Mouse (Mus musculus) midbrain, embryonic 14.5 days (tissue): ENCODE results near the gene Uvssa. TPM values are rescaled to one million over a fixed set of nuclear protein-coding genes. Genes with fewer than 3 reads are reported as not detected.
A peak's percentile ranks its signal among the peaks of the same experiment; 100 is the strongest.
"Not testable (repeated sequence)": the region's sequence is repeated elsewhere in the genome, so short reads cannot be mapped to it uniquely, and the experiment has no call there.

Source experiments
- ATAC-seq: fragments of 200-750 bp; cut with Nextera tagmentation; 2 replicates; pipeline ENCODE4 v1.8.0; 2017; ENCODE audit warnings: moderate number of reproducible peaks, moderate library complexity; ENCODE audit not compliant: low FRiP score, low TSS enrichment
- DNase-seq: peaks from one replicate; pipeline ENCODE4 v3.0.0-alpha.2; 2015
- H3K27ac ChIP-seq: fragments of 300-500 bp; sonication (generic); replicated peaks from 2 replicates; pipeline ENCODE4 v1.5.1; 2014; ENCODE audit warnings: mild to moderate bottlenecking, low read depth, low read length, moderate library complexity
- H3K27me3 ChIP-seq: fragments of 300-500 bp; sonication (generic); 2 replicates; pipeline ENCODE4 v1.6.1; 2014; ENCODE audit warnings: low read length, control low read depth, mixed read lengths; ENCODE audit not compliant: control insufficient read depth, insufficient read depth
- H3K36me3 ChIP-seq: fragments of 300-500 bp; sonication (generic); 2 replicates; pipeline ENCODE4 v1.6.1; 2014; ENCODE audit warnings: low read length, control low read depth; ENCODE audit not compliant: control insufficient read depth, insufficient read depth
- H3K4me1 ChIP-seq: fragments of 300-500 bp; sonication (generic); 2 replicates; pipeline ENCODE4 v1.6.1; 2014; ENCODE audit warnings: mild to moderate bottlenecking, antibody characterized with exemption, low read length, control low read depth; ENCODE audit not compliant: control insufficient read depth, insufficient read depth
- H3K4me2 ChIP-seq: fragments of 300-500 bp; sonication (generic); 2 replicates; pipeline ENCODE4 v1.6.1; 2014; ENCODE audit warnings: mild to moderate bottlenecking, low read length, moderate library complexity
- H3K4me3 ChIP-seq: fragments of 300-500 bp; sonication (generic); replicated peaks from 2 replicates; pipeline ENCODE4 v1.5.1; 2014; ENCODE audit warnings: low read depth, low read length
- H3K9ac ChIP-seq: fragments of 300-500 bp; sonication (generic); replicated peaks from 2 replicates; pipeline ENCODE4 v1.6.1; 2014; ENCODE audit warnings: mild to moderate bottlenecking, low read length, moderate library complexity
- H3K9me3 ChIP-seq: fragments of 300-500 bp; sonication (generic); 2 replicates; pipeline ENCODE4 v1.6.1; 2016; ENCODE audit warnings: low read length, control low read depth, mixed read lengths; ENCODE audit not compliant: control insufficient read depth
- WGBS: fragments of 180-500 bp; shearing (Covaris S2); extraction: QIAGEN DNeasy Blood & Tissue Kit; methylation state at CpG from one replicate; pipeline ENCODE4 v1.1.7; 2014; 5-methylcytosine and 5-hydroxymethylcytosine counted together
- polyA plus RNA-seq: library from polyadenylated mRNA; unstranded; fragments of >200 nt; fragmentation: Nextera tagmentation; extraction: Ambion mirVana; gene quantifications from 2 replicates; pipeline ENCODE4 v1.2.1, GENCODE M21; 2014

The Uvssa gene
- polyA plus RNA-seq: 7.6 and 8.4 TPM in 2 replicates

DNA sequence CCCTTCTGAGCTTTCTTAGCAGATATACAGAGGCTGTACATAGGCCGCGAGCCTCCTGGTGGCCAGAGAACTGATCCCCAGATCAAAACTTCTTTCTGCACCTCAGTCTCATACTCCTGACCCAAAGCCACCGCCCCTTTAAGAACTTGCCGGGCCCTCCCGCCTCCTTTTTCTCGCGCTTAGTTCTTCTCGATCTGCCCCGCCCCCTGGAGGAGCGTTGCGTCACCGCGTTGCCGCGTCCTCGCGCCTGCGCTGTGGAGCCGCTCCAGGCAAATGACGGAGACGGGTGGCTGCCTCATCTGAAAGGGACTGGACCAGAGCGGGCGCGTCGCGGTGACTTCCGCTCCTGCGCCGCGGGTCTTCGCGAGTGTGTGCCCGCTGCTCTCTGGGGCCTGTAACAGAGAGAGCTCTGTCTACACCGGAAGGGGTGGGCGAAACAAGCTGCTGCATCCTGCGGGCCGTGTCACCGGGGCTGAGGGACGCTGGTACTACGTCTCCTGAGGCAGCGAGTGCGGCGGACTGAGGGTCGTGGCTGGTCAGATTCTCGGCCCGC, at the start of gene Uvssa:
Gene Uvssa (plus strand): TSS at position 248 of the 553 bp plus-strand sequence.
- under 1% methylated on average over 46 of the region's 46 CpGs for WGBS
- peak; percentile 98 for ATAC-seq

GRCm38 (mm10) chr5:33334381-33335272, 43.7 kb upstream of the Uvssa start:
- H3K36me3 ChIP-seq: peaks cover 15% of the 10 kb centered on the region; the same call in 1 of the 2 replicates
- H3K27ac ChIP-seq: peak overlapping the region; percentile 91
- peaks cover 14% of the 10 kb centered on the region for H3K4me1 ChIP-seq
- no peaks in the 10 kb centered on the region for H3K9me3 ChIP-seq
- H3K9ac ChIP-seq: peak overlapping the region; percentile 67
- peak overlapping the region; percentile 63 for H3K4me2 ChIP-seq
- H3K4me3 ChIP-seq: peak overlapping the region; percentile 98
- DNase-seq (no peak), ATAC-seq (no peak)
- no peaks in the 10 kb centered on the region for H3K27me3 ChIP-seq
- 24% methylated on average over 18 of the region's 18 CpGs for WGBS

More for the DNA sequence above, at the start of gene Uvssa:
- Histone ChIP-seq H3K4me2 (peak within 1 kb of the TSS; percentile 93), H3K36me3 (peaks cover 32% of the 10 kb centered on the region), H3K27me3 (no peaks in the 10 kb centered on the region), H3K4me1 (peaks cover 9% of the 10 kb centered on the region), H3K9ac (peak within 1 kb of the TSS; percentile 87), H3K4me3 (peak within 1 kb of the TSS; percentile 56), H3K27ac (peak within 1 kb of the TSS; percentile 94), H3K9me3 (no peaks in the 10 kb centered on the region)
- peak; percentile 100 for DNase-seq

GRCm38 (mm10) chr5:33335273-33335976, 42.9 kb upstream of the Uvssa start, which contains the start of gene Maea:
Gene Maea, plus strand, starts transcription at chr5:33335509.
- peak within 1 kb of the TSS; percentile 91 for H3K27ac ChIP-seq
- peak; percentile 98 for DNase-seq

GRCm38 (mm10) chr5:33335977-33336360, 42.4 kb upstream of the Uvssa start:
- no peaks in the 10 kb centered on the region for H3K27me3 ChIP-seq
- H3K36me3 ChIP-seq: peaks cover 15% of the 10 kb centered on the region; the same call in 1 of the 2 replicates
- WGBS: 0% methylated on average over 29 of the region's 31 CpGs
- peak overlapping the region; percentile 85 for H3K4me2 ChIP-seq
- DNase-seq (peak; percentile 42), ATAC-seq (peak; percentile 5; the same call in 1 of the 2 replicates)
- peak overlapping the region; percentile 93 for H3K9ac ChIP-seq
- no peaks in the 10 kb centered on the region for H3K9me3 ChIP-seq
- peak overlapping the region; percentile 98 for H3K4me3 ChIP-seq
- H3K4me1 ChIP-seq: peaks cover 14% of the 10 kb centered on the region
- peak overlapping the region; percentile 91 for H3K27ac ChIP-seq

More at GRCm38 (mm10) chr5:33335273-33335976, 42.9 kb upstream of the Uvssa start, which contains the start of gene Maea:
- peaks cover 14% of the 10 kb centered on the region for H3K4me1 ChIP-seq
- H3K4me2 ChIP-seq: peak within 1 kb of the TSS; percentile 85
- peaks cover 15% of the 10 kb centered on the region; the same call in 1 of the 2 replicates for H3K36me3 ChIP-seq
- no peaks in the 10 kb centered on the region for H3K9me3 ChIP-seq
- peak within 1 kb of the TSS; percentile 98 for H3K4me3 ChIP-seq
- peak; percentile 100 for ATAC-seq
- WGBS: under 1% methylated on average over 69 of the region's 71 CpGs
- H3K27me3 ChIP-seq: no peaks in the 10 kb centered on the region
- H3K9ac ChIP-seq: peak within 1 kb of the TSS; percentile 93

GRCm38 (mm10) chr5:33337206-33337605, 41.1 kb upstream of the Uvssa start:
- no peak for ATAC-seq

GRCm38 (mm10) chr5:33341165-33341564, 37.2 kb upstream of the Uvssa start:
- no peak for ATAC-seq
- 94% methylated on average over 6 of the region's 6 CpGs for WGBS
- Histone ChIP-seq H3K27ac (no peak overlapping the region), H3K27me3 (no peaks in the 10 kb centered on the region), H3K36me3 (peaks cover 15% of the 10 kb centered on the region; the same call in 1 of the 2 replicates), H3K4me2 (no peak overlapping the region), H3K4me1 (peaks cover 14% of the 10 kb centered on the region), H3K4me3 (no peak overlapping the region), H3K9ac (no peak overlapping the region), H3K9me3 (no peaks in the 10 kb centered on the region)
- no peak for DNase-seq

More at GRCm38 (mm10) chr5:33337206-33337605, 41.1 kb upstream of the Uvssa start:
- peaks cover 15% of the 10 kb centered on the region; the same call in 1 of the 2 replicates for H3K36me3 ChIP-seq
- H3K9ac ChIP-seq: peak overlapping the region; percentile 16; the same call in 1 of the 2 replicates
- H3K27ac ChIP-seq: no peak overlapping the region
- H3K4me3 ChIP-seq: no peak overlapping the region
- H3K27me3 ChIP-seq: no peaks in the 10 kb centered on the region
- no peak for DNase-seq
- no peaks in the 10 kb centered on the region for H3K9me3 ChIP-seq
- peaks cover 14% of the 10 kb centered on the region for H3K4me1 ChIP-seq
- H3K4me2 ChIP-seq: peak overlapping the region; percentile 85
- 86% methylated on average over 8 of the region's 8 CpGs for WGBS

- not testable (repeated sequence) for H3K9me3 ChIP-seq, DNase-seq, H3K27me3 ChIP-seq, H3K27ac ChIP-seq, H3K4me2 ChIP-seq, H3K4me3 ChIP-seq, ATAC-seq, H3K4me1 ChIP-seq, H3K9ac ChIP-seq
- H3K36me3 ChIP-seq: peaks cover 15% of the 10 kb centered on the region; the same call in 1 of the 2 replicates
- 82% methylated on average over 3 of the region's 3 CpGs for WGBS
Measured at GRCm38 (mm10) chr5:33342248-33342647, 36.1 kb upstream of the Uvssa start.

DNA sequence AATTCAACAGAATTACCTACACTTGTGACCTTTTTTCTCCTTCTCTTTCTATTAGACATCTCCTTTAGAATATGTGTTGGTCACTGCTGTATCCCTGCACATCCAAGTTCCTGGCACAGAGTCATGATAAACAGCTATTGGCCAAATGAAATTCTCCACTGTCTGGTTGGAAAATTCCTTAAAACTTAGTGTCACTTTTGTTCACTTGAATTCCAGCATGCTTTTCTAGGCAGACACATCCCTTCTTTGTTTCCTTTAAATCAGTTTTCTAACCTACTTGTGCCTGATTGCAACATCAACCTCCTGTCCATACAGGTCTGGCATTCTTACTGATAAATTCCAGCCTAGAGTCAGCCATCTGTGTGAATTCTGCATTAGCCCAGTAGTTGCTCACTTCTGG, 35.5 kb upstream of the Uvssa start:
- no peak for DNase-seq
- no peaks in the 10 kb centered on the region for H3K4me1 ChIP-seq
- H3K27me3 ChIP-seq: no peaks in the 10 kb centered on the region
- no peaks in the 10 kb centered on the region for H3K9me3 ChIP-seq
- no peak overlapping the region for H3K9ac ChIP-seq
- H3K36me3 ChIP-seq: peaks cover 13% of the 10 kb centered on the region; the same call in 1 of the 2 replicates
- H3K4me3 ChIP-seq: no peak overlapping the region
- H3K4me2 ChIP-seq: no peak overlapping the region
- no peak overlapping the region for H3K27ac ChIP-seq
- no peak for ATAC-seq
